Mouse (Mus musculus) hindbrain, embryonic 16.5 days (tissue): ENCODE results near the gene Plppr3. TPM values are rescaled to one million over a fixed set of nuclear protein-coding genes. Genes with fewer than 3 reads are reported as not detected.
A peak's percentile ranks its signal among the peaks of the same experiment; 100 is the strongest.

Source experiments
- ATAC-seq: fragments of 200-750 bp; cut with Nextera tagmentation; 2 replicates; pipeline ENCODE4 v1.8.0; 2017; ENCODE audit warnings: moderate TSS enrichment, moderate library complexity
- H3K27ac ChIP-seq: fragments of 300-500 bp; sonication (generic); 2 replicates; pipeline ENCODE4 v1.5.1; 2014; ENCODE audit warnings: low read depth, mild to moderate bottlenecking, control low read depth, low read length, moderate library complexity
- H3K27me3 ChIP-seq: fragments of 300-500 bp; sonication (generic); replicated peaks from 2 replicates; pipeline ENCODE4 v1.6.1; 2014; ENCODE audit warnings: low read length; ENCODE audit not compliant: control insufficient read depth, insufficient read depth
- H3K36me3 ChIP-seq: fragments of 300-500 bp; sonication (generic); 2 replicates; pipeline ENCODE4 v1.6.1; 2014; ENCODE audit warnings: mild to moderate bottlenecking, low read length, moderate library complexity, mixed read lengths; ENCODE audit not compliant: control insufficient read depth, insufficient read depth
- H3K4me1 ChIP-seq: fragments of 300-500 bp; sonication (generic); 2 replicates; pipeline ENCODE4 v1.6.1; 2014; ENCODE audit warnings: low read depth, low read length; ENCODE audit not compliant: control insufficient read depth, insufficient read depth
- H3K4me2 ChIP-seq: fragments of 300-500 bp; sonication (generic); 2 replicates; pipeline ENCODE4 v1.6.1; 2014; ENCODE audit warnings: mild to moderate bottlenecking, low read length, control low read depth, moderate library complexity
- H3K4me3 ChIP-seq: fragments of 300-500 bp; sonication (generic); 2 replicates; pipeline ENCODE4 v1.5.1; 2014; ENCODE audit warnings: mild to moderate bottlenecking, low read length, control low read depth, moderate library complexity
- H3K9ac ChIP-seq: fragments of 300-500 bp; sonication (generic); 2 replicates; pipeline ENCODE4 v1.6.1; 2014; ENCODE audit warnings: low read depth, mild to moderate bottlenecking, control low read depth, low read length, moderate library complexity
- H3K9me3 ChIP-seq: fragments of 300-500 bp; sonication (generic); 2 replicates; pipeline ENCODE4 v1.6.1; 2014; ENCODE audit warnings: mild to moderate bottlenecking, low read length, moderate library complexity; ENCODE audit not compliant: control insufficient read depth
- WGBS: fragments of 180-500 bp; shearing (Covaris S2); extraction: QIAGEN DNeasy Blood & Tissue Kit; methylation state at CpG from one replicate; pipeline ENCODE4 v1.1.7; 2014; 5-methylcytosine and 5-hydroxymethylcytosine counted together
- polyA plus RNA-seq: library from polyadenylated mRNA; unstranded; fragments of >200 nt; fragmentation: Nextera tagmentation; extraction: Ambion mirVana; gene quantifications from 2 replicates; pipeline ENCODE4 v1.2.1, GENCODE M21; 2015

Gene Plppr3
- polyA plus RNA-seq, 1 experiment from 2014 or later, result 387 TPM

DNA sequence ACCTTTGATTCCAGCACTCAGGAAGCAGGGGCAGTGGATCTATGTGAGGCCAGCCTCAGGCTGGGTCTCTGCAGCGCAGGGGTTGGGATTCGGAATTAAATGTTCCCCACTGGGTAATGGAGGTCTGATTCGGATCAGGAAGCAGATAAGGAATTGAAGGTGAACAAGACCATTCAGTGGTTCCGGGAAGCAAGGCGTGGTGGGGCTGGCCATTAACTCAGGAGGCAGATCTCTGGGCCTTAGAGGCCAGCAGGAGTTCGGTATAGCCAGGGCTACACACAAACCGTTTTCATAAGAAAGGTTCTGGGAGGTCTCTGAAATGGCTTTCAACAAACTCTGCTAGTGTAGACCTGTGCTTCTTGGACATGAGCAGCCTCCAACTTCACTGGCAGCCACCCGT, 21.6 kb downstream of the Plppr3 start:
- WGBS, result 14% methylated on average over 8 of the region's 8 CpGs
- peak overlapping the region; percentile 55 for H3K4me2 ChIP-seq
- peaks cover 42% of the 10 kb centered on the region for H3K4me1 ChIP-seq
- no peaks in the 10 kb centered on the region for H3K36me3 ChIP-seq
- no peak for ATAC-seq
- H3K27ac ChIP-seq, result peak overlapping the region; percentile 99
- peak overlapping the region; percentile 68 for H3K9ac ChIP-seq
- H3K27me3 ChIP-seq, result no peaks in the 10 kb centered on the region
- peak overlapping the region; percentile 93 for H3K4me3 ChIP-seq
- no peaks in the 10 kb centered on the region for H3K9me3 ChIP-seq

DNA sequence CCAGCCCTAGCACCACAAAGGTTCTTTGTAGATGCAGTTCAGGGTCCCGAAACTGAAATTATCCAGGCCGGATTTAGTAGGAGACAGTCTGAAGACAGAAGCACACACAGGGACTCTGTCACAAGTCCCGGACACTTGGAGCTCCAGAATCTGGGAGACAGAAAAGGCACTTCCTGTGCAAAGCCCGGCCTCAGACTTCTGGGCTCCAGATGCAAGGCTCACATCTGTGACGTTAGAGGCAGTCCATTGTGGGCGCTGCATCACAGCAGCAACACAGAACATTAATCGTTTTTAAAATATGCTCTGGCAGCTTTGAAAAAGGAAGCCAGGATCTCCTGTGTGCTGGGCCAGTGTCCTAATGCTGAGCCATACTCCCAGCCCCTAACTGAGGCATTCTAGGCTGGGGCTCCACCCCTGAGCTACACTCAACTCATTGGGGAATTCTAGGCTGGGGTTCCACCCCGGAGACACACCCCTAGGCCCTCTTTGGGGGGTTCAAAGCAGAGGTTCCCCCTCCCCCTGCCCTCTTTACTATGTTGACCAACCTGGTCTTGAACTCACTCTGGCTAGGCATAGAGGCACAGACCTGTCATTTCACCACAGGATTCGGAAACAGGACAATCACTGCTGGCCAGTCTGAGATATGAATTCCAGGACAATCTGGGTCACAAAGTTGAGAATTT, 22.2 kb downstream of the Plppr3 start:
- Histone ChIP-seq H3K4me1 (peaks cover 36% of the 10 kb centered on the region), H3K4me2 (peak overlapping the region; percentile 55), H3K36me3 (no peaks in the 10 kb centered on the region), H3K27ac (peak overlapping the region; percentile 99), H3K27me3 (no peaks in the 10 kb centered on the region), H3K4me3 (peak overlapping the region; percentile 93), H3K9me3 (no peaks in the 10 kb centered on the region), H3K9ac (peak overlapping the region; percentile 68)
- no peak for ATAC-seq
- 53% methylated on average over 9 of the region's 9 CpGs for WGBS

DNA sequence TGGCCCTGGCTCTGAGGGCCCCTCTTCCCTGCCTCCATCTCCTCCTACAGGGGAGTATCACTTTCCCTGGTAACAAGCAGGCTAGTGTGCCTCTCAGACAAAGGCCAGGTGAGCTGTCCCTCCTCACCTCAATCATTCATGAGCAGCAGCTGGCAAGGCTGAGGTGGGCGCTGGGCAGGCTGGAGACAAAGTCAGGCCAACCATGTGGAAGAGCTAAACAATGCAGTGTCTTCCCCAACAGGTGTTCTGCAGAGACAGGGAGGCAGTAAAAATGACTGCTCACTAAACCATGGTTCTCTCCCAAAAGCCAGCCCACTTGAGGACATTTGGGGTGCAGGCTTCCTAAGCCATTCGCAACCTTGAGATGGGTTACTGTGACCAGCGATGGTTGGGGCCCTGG, 22.8 kb downstream of the Plppr3 start:
- Histone ChIP-seq H3K9me3 (no peaks in the 10 kb centered on the region), H3K27me3 (no peaks in the 10 kb centered on the region), H3K27ac (peak overlapping the region; percentile 99), H3K4me1 (peaks cover 30% of the 10 kb centered on the region), H3K9ac (peak overlapping the region; percentile 68), H3K4me3 (no peak overlapping the region), H3K36me3 (no peaks in the 10 kb centered on the region), H3K4me2 (0 out of 2 replicates have a peak overlapping the region, but pooled peaks have one; percentile 1)
- WGBS, result 82% methylated on average over 3 of the region's 3 CpGs
- no peak for ATAC-seq

DNA sequence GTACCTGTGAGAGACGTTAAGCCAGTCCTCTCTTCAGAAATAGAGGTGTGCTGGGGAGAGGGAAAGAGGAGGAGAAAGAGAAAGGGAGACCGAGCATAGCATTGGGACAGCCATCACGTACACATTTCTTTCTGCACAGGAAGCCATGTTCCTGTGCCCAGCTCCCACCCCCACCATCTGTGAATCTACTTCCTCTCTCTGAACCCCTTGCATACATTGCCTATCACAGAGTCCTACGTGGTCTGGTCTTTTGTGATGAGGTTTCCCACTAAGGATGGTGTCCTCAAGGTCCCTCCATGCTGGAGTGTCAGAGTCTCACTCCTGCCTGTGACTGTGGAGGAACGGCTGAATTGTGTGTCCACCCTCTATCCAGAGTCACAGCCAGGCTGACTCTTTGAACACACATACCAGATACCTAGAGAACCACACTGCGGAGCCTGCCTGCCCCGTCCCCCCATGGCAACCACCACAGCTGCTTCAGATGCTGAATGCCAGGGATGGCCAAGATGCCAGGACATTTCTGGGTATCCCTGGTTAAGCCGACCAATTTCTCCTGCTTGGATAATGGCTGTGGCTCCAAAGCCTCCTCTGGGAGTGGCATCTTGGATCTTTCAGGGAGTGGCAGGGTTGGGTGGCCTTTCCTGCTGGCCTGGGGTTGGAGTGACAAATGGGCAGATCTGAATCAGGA, 24.3 kb downstream of the Plppr3 start:
- Histone ChIP-seq H3K4me2 (no peak overlapping the region), H3K9me3 (no peaks in the 10 kb centered on the region), H3K36me3 (no peaks in the 10 kb centered on the region), H3K27ac (no peak overlapping the region), H3K4me1 (peaks cover 18% of the 10 kb centered on the region), H3K4me3 (no peak overlapping the region), H3K27me3 (no peaks in the 10 kb centered on the region), H3K9ac (no peak overlapping the region)
- ATAC-seq, result no peak
- 79% methylated on average over 8 of the region's 8 CpGs for WGBS

DNA sequence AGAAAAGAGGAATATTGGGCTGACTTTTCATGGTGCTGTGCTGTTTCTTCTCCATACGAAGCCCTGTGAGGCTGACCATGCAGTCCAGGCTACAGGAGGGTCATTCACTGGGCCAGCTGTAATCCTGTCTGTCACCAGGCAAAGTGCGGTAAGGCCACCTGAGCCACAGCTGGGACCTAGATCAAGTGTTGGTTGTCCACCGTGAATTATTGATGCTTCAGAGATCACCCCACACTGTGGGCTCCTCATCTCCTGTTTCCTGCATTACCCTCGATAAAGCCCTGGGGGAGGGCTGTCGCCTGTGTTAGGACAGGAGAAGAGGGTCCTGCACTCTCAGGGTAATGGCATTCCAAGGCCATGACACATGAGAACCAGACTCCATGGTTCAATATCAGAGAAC, 27.9 kb downstream of the Plppr3 start:
- WGBS, result 74% methylated on average over 5 of the region's 5 CpGs
- H3K4me2 ChIP-seq, result no peak overlapping the region
- no peaks in the 10 kb centered on the region for H3K9me3 ChIP-seq
- no peaks in the 10 kb centered on the region for H3K36me3 ChIP-seq
- no peak for ATAC-seq
- no peak overlapping the region for H3K27ac ChIP-seq
- peaks cover 5% of the 10 kb centered on the region for H3K4me1 ChIP-seq
- H3K9ac ChIP-seq, result no peak overlapping the region
- H3K4me3 ChIP-seq, result no peak overlapping the region
- H3K27me3 ChIP-seq, result no peaks in the 10 kb centered on the region

DNA sequence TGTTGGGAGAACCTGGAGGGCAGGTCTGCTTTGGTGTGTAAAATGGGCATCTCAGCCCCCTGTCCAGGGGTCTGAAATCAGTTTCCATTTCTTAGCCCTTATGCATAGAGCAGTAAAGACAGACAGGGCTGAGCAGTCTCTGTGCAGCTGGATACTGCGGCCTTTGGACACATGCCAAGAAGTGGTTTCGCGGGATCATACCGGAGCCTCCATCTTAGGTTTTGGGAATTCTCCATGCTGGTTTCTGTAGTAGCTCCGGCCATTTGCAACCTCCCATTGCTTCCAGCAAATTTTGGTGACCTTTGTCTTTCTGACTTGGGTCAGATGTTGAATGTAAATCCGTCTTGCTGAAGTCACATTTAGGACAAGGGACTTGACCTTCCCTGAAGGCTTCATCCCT, 31.0 kb downstream of the Plppr3 start:
- ATAC-seq, result no peak
- 41% methylated on average over 6 of the region's 6 CpGs for WGBS
- Histone ChIP-seq H3K9ac (no peak overlapping the region), H3K4me3 (no peak overlapping the region), H3K4me1 (peaks cover 9% of the 10 kb centered on the region), H3K9me3 (no peaks in the 10 kb centered on the region), H3K4me2 (no peak overlapping the region), H3K27me3 (no peaks in the 10 kb centered on the region), H3K27ac (no peak overlapping the region), H3K36me3 (no peaks in the 10 kb centered on the region)

DNA sequence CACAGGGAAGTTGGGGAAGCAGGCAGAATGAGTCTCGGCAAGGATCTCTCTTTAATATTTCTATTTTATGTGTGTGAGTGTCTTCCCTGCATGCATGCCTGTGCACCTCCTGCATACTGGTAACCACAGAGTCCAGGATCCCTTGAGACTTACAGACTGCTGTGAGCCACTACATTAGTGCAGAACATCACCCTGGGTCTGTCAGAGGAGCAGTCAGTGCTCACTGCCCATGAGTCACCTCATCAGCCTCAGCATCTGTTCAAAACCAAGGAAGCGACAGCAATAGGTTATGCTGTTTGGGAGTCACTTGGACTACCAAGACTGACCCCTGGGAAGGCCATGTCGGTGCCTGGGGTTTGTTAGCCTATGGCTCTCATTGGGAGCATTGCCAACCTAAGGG, 32.1 kb downstream of the Plppr3 start:
- no peak for ATAC-seq
- WGBS, result 62% methylated on average over 3 of the region's 3 CpGs
- H3K27me3 ChIP-seq, result no peaks in the 10 kb centered on the region
- H3K27ac ChIP-seq, result no peak overlapping the region
- peaks cover 9% of the 10 kb centered on the region for H3K4me1 ChIP-seq
- H3K36me3 ChIP-seq, result no peaks in the 10 kb centered on the region
- no peak overlapping the region for H3K9ac ChIP-seq
- no peak overlapping the region for H3K4me3 ChIP-seq
- no peak overlapping the region for H3K4me2 ChIP-seq
- no peaks in the 10 kb centered on the region for H3K9me3 ChIP-seq

DNA sequence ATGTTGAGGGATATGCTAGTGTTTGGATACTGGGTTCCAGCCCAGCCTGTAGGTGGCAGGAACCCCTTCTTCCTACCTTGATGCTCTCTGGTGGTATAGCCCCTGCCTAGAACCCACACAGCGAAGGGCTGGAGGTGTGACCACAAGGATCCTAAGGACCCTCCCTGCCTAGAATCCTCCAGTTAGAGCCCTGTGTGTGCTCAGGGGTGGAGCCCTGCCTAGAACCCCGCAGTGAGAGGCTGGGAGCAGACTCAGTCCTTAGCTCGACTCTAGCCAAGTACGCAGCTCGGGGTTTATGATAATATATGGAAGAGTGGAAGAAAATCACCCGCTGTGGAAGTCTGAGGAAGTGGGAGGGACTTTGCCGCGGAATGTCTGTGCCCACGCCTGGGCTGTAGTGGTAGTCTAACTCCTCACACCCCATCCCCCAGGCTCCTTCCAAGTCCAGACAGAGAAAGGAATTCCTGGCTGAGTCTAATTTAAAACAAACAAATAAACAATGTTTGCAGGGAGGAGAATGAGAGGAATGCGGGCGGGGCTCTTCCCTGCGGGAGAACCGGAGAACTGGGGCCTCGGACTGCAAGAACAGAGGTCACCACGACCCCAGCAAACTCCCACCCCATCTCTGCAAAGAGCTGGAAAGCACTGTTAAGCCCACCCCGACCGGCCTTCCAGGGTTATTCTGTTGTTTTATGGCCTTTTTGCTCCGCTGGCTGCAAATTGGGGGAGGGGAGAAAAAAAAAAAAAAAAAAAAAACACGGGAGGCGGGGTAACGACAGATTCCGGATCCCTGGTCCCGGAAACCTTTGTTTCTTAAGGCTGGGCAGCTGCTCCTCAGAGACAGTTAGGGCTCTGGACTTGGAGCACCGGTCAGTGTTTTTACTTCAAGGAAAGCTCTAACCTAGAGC, 33.5 kb downstream of the Plppr3 start:
- no peaks in the 10 kb centered on the region for H3K36me3 ChIP-seq
- peak overlapping the region; percentile 63 for H3K4me2 ChIP-seq
- peak overlapping the region; percentile 41 for H3K9ac ChIP-seq
- WGBS, result under 1% methylated on average over 24 of the region's 24 CpGs
- H3K4me1 ChIP-seq, result peaks cover 9% of the 10 kb centered on the region
- no peaks in the 10 kb centered on the region for H3K27me3 ChIP-seq
- no peaks in the 10 kb centered on the region for H3K9me3 ChIP-seq
- peak overlapping the region; percentile 35 for H3K4me3 ChIP-seq
- ATAC-seq, result peak; percentile 85
- H3K27ac ChIP-seq, result peak overlapping the region; percentile 41

DNA sequence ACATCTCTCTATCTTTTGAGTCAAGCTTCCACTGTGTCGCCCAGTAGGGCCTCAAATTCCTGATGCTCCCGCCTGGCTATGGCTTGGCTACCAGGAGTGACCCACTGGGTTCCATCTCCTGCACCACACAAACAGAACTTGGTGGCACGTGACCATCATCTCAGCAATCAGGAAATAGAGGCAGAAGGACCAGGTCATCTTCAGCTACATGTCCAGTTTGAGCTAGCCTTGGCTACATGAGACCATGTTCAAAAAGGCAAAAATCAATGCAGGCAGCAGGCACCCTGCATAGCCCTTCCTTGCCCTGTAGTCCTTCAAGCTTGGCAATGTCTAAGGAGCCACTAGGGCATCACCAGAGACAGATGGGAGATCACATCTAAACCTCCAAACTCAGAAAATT, 34.3 kb downstream of the Plppr3 start:
- WGBS, result 94% methylated on average over 3 of the region's 3 CpGs
- Histone ChIP-seq H3K4me1 (peaks cover 9% of the 10 kb centered on the region), H3K36me3 (no peaks in the 10 kb centered on the region), H3K9me3 (no peaks in the 10 kb centered on the region), H3K27me3 (no peaks in the 10 kb centered on the region), H3K9ac (no peak overlapping the region), H3K4me2 (peak overlapping the region; percentile 63; the same call in 1 of the 2 replicates), H3K27ac (peak overlapping the region; percentile 41; the same call in 1 of the 2 replicates), H3K4me3 (no peak overlapping the region)
- no peak for ATAC-seq
